Mouse (Mus musculus): ENCODE data around the gene Rbm47.

- TF ChIP-seq CTCF (IDR thresholded peaks at IDR 0.05; ENCODE audit: low read depth, low read length) = no peak
- no peak for TF ChIP-seq POLR2A (IDR thresholded peaks at IDR 0.05; ENCODE audit: extremely low read depth, insufficient read depth, low read length)
Observed at GRCm38 (mm10) chr5:66147313-66147712, 25.6 kb downstream of the Rbm47 start.
